Mouse (Mus musculus) cerebellum, adult 9-11 months (tissue): ENCODE measurements at regions not wholly inside any gene's neighbourhood (a gene's known extent, or its start where the extent isn't known, plus 50 kb on each side); places are given as distances from the start of the nearest gene placed in this dataset.
A peak's percentile ranks its signal among the peaks of the same experiment; 100 is the strongest.

Source experiments
- DNase-seq: peaks from one replicate; pipeline ENCODE4 v3.0.0; 2022

DNA sequence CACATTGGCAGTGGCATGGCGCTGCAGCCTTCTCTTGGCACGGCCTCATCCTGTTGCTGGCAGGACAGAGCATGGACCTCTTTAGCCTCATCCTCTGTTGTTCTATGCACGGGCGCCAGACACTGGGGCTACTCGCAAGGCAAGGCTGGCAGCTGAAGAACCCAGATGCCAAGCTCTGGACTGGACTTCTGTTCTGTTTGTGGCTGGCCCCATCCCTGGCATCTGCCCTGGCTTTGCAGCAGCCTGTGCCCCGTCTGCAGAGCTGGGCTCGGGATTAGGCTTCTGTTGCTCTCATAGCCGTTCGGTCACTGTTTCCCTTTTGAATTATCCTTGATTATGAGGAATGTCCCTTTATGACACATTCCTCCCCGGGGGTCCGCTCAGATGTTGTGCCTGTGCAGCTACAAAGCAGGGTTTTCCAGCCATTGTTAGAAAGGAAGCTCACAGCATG, 214.6 kb upstream of the Tbc1d5 start:
- peak; percentile 23 for DNase-seq

DNA sequence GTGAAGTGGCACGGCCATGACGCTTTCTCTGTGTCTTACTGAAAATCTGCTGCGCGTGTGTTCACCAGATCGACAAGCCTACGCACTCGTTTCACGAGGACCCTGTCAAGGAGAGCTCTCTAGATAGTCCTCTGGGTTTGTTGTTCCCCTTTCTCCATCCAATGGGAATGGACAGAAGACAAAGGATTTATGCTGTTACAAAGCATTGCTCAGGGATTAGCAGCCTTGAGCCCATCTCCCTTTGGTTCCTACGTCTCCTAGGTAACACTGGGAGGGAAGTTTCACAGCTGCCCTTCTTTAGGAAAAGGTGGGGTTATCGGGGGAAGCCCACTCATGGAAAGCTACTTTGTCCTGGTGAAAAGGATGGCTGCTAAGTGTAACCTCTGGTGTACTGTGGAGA, 212.7 kb upstream of the Tbc1d5 start:
- DNase-seq: no peak

DNA sequence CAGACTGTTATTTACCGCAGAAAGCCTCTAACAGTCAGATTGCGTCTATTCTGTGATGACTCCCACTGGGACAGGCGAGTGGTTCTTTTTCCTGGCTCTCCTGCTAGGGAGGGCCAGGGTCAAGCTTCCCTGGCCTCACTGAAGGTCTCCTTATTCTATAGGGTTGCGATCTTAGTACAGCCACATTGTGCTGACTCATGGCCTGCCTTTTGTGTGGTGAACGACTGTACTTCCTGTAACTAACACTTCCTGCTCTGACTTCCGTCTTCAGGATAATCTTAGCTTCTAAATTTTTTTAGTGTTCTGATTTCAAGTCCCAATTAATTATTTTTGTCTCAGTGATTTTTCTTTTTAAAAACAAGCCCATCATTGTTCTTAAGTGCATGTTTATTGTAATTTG, 203.4 kb upstream of the Tbc1d5 start:
- DNase-seq: no peak

DNA sequence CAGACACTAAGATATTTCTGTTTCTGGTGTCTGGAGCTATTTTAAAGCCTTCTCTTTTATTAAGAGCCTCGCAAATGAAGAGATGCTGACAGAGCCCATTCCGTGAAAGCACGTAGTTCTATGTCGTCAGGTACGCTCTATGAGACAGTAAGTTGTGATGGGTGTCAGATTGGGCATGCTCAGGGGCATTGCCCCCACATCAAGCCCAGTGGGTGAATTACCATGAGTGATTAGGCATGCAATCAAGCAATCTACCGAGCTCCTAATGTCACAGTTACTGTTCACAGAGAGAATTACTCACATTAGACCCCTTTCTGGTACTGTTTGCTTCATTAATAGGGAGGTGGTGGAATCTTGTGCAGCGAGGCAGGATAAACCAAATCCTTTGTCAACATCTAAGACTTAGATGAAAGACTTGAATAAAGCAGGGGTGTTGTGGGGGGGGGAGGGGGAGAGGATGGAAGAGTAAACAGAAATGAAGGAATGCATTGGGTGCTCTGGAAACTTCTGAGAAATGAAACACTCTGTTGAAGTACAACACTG, 192.9 kb upstream of the Tbc1d5 start:
- DNase-seq: no peak

DNA sequence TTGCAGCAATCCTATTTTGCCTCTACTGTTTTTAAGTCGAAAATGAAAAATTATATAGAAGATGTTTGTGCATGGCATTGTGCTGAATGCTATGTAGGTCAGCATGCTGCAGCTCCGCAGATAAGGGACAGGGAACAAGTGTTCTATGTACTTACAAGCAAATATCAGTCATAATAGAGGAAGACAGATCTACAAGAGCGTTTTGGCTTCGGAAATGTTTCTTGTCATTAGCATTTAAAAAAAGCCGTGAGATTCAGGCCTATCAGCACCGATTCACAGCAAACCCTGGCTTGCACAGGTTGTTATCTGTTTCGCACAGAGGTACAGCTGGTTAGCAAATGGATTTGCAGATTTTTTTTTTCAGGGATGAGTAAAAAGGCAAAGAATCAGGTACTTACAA, 191.8 kb upstream of the Tbc1d5 start:
- no peak for DNase-seq

DNA sequence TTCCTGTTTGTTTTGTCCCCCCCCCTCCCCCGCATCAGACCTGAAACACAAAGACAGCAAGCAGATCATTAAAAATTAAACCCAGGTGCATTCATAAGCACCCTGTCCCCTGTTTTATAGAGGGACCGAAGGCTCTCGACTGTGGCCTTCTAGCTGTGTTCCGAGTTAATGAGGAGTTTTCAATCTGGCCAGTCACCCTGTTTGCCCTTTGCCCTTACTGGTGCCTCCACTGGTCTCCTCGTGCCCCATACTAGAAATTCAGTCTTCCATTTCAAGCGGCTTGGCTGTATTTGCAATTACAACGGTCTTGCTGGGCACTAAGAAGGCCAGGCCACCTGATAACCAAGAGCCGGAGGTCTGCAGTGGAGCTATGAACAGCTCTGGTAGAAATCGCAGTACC, 190.9 kb upstream of the Tbc1d5 start:
- DNase-seq: no peak

DNA sequence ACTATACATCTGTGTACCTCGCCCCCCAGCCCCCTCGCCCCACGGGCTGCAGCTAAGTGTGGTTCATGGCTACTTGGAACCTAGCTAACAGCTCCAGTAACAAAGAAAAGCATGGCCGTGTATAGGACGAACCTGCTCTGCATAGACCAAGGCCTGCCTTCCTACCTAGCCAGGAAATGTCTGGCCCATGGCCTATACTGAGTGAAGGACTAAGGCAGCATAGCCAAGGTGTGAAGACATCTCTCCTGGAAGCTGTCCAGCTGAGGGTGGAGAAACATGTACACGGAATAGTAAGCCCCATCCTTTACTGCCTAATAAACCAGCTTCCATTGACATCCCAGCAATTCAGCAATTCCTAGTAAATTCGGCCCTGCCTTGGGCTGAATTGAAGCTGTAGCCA, 183.6 kb upstream of the Tbc1d5 start:
- DNase-seq: no peak

DNA sequence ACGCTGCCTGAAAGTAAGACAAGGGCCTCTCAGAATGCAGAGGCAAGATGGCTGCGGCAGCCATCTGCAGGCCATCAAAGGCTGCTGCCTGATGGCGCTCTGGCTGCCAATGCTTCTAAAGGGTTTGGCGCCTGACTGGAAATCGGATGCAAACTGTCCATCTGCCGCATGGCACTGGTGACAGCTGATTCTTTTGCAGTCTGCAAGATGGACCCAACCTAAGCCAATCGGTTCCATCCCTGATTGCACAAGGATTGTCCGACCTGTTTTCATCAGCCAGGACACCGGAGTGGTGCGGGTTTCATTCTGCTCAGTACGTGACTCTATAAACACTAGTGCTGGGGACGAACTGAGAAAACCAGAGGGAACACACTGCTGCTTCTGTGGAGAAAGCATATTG, 183.1 kb upstream of the Tbc1d5 start:
- peak; percentile 2 for DNase-seq

DNA sequence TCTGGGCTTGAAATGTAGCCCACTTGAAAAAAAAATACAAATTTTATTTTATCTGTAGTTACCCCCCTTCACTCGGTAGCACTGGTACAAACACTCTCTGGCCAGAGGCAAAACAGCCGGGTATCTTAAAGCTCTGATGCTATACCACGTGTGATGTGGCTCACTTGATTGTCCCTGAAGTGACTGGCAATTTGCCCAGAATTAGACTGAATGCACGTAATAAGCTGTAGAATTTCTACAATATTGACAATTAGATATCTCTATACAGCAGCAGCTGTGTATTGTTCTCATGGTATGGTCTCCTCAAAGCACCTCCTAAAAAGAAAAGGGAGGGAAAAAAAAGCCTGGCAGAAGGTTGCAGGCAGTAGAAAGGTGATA, 179.2 kb upstream of the Tbc1d5 start:
- no peak for DNase-seq

DNA sequence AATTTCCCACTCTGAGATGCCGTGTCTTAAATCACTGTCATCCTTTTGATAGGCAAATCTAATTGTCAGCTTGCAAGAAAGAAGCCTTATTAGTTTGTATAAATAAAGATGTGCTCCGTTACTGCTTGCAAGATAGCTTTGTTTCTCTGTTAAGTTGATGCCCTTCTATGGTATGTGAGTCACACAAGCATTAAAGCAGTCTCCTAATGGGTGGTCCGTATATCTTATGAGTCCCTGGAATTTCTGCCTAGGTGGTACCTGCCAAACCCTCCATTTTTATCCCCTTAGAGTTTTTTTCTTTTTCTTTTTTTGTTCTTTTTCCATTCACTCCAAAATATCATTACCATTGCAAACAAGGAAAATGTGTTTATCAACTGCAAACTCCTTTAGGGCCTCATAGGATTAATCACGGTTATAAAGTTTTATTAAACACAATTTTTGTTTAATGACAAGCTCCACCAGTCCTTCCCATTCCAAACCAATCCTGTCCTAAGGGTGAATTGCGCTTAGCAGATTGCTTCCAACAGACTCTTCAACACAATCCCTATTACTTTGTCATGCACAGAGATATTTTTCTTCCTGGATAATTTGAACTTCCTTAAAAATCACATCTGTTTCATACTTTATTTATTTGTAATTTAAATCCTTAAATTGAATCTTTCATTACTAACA, 178.7 kb upstream of the Tbc1d5 start:
- no peak for DNase-seq

DNA sequence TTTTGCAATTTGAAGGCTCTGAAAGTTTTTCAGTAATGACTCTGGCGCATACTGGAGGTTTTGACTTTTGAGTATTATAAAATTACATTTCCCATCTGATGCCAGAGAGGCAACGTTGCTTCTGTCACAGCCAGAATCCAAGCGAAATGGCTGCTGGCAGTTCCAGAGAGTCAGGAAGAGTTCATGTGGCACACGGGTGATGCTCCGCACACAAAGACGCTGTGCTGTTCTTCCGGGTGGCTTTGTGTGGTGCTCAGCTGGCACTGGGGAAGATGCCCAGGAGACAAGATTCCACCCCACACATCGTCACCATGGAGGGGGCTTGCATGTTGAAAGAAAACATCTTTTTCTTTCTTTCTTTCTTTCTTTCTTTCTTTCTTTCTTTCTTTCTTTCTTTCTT, 177.3 kb upstream of the Tbc1d5 start:
- DNase-seq: no peak

DNA sequence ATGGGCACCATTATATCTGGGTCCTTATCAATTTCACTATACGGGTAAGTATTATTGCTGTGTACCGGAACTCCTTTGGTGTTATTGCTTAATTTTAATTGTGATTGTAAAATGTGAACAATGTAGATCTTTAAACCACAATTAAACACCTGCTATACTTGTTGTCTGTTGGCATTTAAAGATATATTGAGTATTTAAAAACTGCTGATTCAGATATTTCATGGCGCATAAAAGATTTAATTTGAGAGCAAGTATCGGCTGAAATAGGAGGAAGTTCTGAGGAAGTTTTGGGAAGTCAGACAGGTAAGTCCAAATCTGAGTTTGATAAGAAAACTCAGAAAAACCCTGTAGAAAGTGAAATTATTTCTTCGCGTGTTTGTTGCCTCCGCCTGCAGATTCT, 142.7 kb upstream of the Tbc1d5 start:
- no peak for DNase-seq

DNA sequence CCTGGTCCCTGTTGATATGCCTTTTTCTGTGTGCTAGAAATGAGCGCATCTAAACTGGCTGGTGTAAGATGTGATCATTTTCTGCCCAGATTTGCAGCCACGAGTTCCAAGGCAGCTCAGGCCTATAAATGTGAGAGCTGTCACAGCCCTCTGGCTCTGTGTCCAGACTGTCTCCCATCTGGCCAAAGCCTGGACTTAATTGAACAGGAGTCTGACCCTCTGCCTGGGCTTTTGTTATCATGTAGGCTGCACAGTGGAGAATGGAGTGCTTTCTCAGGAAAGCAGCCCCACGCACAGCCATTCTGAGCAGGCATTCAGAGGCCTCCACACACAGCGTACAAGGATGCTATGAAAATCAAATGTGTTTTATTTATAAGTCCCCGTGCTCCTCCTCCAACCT, 141.9 kb upstream of the Tbc1d5 start:
- DNase-seq: peak; percentile 31

DNA sequence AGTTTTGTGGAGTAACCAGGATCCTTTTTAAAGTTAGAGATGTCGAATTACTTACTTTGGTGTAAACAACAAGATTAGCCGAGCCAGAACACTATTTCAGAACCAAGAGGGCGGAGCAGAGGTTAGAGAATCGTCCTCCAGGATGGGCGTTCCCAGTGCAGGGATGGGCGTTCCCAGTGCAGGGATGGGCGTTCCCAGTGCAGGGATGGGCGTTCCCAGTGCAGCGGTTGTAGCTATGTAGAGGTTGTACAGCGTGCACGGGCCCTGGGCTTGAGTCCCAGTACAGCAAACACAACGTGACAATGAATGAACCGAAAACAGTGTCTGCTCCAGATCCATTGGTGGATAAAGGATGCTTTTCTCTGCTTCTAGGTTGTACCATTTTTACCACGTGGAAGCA, 125.8 kb upstream of the Tbc1d5 start:
- no peak for DNase-seq

DNA sequence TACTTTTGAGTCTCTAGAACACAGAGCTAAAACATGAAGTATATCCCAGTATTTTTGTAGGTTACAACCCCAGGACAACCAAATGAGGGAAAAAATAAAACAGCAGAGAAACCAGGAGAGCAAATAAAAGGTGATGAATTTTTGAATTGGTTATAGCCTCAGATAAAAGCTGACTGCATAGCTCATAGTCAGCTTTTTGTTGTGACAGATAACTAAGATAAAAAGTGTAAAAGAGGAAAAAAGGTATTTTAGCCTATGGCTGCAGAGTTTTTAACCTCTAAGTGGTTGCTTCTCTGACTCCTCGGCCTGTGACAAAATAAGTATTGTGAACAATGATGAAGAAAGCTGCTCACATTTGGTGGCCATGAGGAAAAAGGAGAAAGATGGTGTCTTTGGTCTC, 111.6 kb upstream of the Tbc1d5 start:
- no peak for DNase-seq

DNA sequence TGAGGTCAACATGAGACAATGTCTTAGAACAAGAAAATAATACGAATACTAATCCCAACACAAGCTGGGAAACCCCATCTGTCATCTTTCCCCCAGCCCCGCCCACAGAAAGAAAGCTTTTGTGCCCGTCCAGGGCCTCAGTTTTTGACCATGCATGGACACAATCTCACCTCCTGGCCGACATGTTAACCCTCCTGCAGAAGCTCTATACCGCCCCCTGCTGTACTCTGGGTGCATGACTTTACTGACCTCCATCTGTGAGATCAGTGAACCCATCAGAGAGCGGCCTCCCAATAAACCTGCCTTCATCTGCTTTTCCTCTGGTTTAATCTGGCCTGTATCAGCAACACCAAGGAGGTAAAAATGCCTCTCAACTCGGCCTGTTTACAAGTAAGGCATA, 109.6 kb upstream of the Tbc1d5 start:
- DNase-seq: peak; percentile 6

DNA sequence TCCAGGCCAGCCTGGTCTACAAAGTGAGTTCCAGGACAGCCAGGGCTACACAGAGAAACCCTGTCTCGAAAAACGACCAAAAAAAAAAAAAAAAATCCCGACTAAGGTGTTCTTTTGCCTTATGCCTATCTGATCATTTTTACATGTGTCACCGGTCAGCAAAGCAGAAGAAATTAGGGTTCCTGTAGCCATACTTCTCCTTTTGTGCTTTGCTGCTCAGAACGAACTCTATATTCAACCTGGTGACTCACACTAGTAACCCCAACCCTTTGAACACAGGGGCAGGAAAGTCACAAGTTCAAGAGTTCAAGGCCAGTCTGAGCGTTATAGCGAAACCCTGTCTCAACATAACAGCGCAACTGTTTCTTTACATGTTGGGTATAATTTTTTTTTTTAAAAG, 108.7 kb upstream of the Tbc1d5 start:
- no peak for DNase-seq

DNA sequence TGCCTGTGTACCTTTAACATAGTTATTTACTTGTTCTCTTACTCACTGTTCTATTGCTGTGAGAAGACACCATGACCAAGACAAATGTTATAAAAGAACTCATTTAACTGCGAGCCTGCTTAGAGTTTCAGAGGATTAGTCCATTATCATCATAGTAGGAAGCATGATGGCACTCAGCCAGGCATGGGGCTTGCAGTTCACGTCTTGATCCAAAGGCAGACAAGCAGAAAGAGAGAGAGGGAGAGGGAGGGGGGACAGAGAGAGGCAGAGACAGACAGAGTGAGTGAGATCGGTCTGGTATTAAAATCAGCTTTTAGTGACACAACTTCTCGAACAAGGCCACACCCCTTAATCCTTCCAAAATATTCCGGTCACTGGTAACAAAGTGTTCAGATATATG, 106.2 kb upstream of the Tbc1d5 start:
- no peak for DNase-seq

DNA sequence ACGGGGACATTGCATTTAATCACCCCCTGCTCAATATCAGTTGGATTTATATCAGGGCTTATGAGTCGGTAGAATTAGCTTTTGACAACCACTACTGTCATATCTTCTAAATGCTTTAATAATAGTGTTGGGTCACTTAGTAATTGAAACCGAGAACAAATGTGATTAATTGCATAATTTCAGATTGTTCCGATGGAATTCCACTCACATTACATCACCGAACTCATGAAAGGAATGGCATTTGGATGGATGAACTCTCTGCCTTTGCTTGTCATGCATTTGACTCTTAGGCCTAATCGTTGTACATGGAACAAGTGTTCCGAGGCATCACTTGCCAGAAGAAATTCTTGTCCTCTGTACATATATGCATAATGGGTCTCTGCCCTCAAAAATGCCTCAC, 99.6 kb upstream of the Tbc1d5 start:
- no peak for DNase-seq

DNA sequence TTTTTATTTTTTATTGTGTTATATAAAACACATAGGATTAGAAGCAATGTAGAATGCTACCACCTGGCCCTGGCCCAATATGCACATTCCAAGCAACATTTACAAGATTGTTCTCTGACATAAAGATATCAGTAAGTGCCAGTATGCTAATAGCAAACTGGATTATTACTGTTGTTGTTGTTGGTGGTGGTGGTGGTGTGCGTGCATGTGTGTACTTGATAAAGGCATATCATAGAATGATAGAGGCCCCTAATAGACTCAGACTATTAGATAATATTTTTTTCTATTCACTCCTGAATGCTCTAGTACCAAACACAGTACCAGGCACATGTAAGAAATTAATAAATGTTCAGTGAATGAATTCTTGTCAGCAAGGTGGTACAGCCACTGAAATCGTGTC, 98.9 kb upstream of the Tbc1d5 start:
- DNase-seq: no peak

DNA sequence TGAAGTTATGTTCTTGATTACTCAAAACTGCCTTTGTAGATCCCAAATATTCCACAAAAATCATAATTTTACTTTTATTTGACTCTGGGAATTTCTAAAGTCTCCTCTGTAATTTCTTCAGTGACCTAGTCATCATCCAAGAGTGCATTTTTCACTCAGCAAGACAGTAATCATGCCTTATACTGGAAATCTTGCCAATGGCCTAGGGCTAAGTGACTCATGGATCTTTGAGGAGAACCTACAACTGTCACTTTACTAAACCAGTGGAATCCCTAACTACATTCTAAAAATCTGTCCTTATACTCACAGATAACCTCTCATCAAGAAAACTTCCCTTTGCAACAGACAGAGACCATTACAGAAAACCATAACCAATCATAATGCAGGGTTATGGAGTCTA, 98.0 kb upstream of the Tbc1d5 start:
- no peak for DNase-seq

DNA sequence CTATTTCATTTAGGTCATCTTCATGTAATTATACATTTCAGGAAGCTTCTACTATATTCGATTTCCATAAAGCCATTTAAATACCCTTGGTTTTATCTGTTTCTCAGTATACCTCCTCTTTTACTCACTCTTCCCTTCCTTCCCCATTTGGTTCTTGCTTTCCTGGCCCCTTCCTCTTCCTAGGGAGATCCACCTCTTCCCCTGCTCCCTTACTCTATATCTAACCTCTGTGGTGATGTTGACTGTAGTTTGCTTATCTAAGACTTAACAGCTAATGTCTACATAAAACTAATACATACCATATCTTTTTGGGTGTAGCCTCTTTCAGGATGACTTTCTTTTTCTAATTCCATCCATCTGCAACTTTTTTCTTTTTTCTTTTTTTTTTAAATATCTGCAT, 92.9 kb upstream of the Tbc1d5 start:
- no peak for DNase-seq

DNA sequence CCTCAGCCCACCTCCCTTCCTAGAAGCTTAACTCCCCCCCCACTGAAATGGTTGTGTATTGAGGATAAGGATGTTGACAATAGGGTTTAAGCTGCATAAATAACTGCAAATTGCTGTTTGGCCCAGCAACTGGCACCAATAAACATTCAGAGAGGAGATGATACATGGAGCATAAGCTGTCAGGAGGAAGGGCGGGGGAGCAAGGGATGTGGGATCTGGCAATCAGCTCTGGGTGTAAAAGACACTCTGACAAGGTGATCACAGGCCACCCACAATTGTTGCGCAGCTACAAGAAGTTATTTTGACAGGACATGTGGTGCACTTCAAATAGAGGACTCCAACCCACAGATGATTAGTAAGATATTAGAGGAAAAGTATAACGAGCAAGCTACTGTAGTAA, 83.8 kb upstream of the Tbc1d5 start:
- no peak for DNase-seq

DNA sequence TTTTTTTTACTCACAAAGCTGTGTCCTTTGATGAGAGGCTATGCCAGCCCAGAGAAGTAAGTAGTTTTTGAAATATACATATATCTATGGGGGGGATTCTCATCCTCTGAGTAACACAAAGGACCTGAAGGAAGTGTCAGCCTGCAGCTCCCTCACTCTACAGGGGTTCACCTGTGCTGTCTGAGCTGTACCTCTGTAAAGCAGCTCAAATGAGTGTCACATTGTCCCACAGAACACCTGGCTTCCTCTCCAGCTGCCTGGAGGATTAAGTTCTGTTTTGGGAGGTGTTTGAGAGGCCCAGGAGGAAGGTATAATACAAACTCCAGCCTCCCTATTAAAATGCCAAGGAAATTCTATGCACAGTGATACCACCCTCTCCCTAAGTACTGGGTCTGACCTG, 83.3 kb upstream of the Tbc1d5 start:
- no peak for DNase-seq

DNA sequence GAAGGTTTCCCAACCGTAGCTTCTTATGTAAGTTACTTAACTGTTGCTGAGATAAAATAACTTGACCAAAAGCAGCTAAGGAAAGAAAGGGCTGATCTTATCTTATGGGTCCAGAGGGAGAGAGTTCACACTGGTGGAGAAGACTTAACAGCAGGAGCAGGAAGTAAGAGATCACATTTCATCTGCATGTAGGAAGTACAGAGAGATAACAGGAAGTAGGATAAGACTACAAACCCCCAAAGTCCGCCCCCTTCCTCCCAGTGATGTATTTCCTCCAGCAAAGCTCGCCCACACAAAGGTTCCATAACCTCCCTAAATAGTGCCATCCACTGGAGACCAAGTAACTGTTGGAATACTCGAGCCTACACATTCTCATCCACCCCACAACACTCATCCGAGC, 79.2 kb upstream of the Tbc1d5 start:
- DNase-seq: no peak

DNA sequence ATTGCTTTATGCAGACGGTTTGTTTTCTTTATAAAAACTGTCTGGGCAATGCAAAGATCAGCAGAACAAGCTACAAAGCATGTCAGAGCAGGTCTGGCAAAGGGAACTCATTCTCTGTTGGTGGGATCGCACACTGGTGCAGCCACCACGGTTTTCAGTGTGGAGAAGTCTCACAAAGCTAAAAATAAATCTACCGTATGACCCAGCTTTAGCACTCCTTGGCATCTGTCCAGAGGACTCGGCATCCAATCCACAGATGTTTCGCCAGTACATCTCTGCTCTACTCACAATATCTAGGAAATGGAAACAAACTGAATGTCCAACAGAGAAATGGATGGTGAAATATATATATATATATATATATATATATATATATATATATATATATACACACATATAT, 69.4 kb upstream of the Tbc1d5 start:
- no peak for DNase-seq
